Comparison of ENCODE assay signal across 16 mouse cellular contexts in genomic region chr17:31383320-31383719, GRCm38 (mm10). TPM values are rescaled to one million over a fixed set of nuclear protein-coding genes. Genes with fewer than 3 reads are reported as not detected.
DNase-seq lines count a peak whose midpoint lies in the region; ATAC-seq and TF ChIP-seq lines count a peak whose summit lies in the region.
"Had no signal": no experiment of that assay in that cellular context is flagged by ENCODE, and none has a peak within 500 bp of the region (broad histone marks: within the 10 kb centered on the region; RNA-seq: fewer than 3 reads in every experiment).

No protein-coding gene starts in this region.

- peaks cover 15% of the 10 kb centered on the region; the same call in 1 of the 2 replicates for H3K4me1 ChIP-seq in kidney, adult 2 months (ENCODE audit: control insufficient read depth, insufficient read depth, low read length)
- H3K4me1 ChIP-seq in kidney, embryonic 15.5 days = peaks cover 58% of the 10 kb centered on the region
- 0 out of 2 replicates have a peak, but pooled peaks cover 4% of the 10 kb centered on the region for H3K4me1 ChIP-seq in stomach, postnatal 0 days (replicated peaks; ENCODE audit: control insufficient read depth, insufficient read depth)
- peaks cover 10% of the 10 kb centered on the region for H3K4me1 ChIP-seq in heart, adult 2 months (ENCODE audit: control insufficient read depth, insufficient read depth, low read length)

- H3K27me3 ChIP-seq in kidney, adult 2 months (replicated peaks; ENCODE audit: control insufficient read depth, insufficient read depth, low read length) = no peaks in the 10 kb centered on the region
- H3K27me3 ChIP-seq in kidney, embryonic 15.5 days = peaks cover 26% of the 10 kb centered on the region
- no peaks in the 10 kb centered on the region for H3K27me3 ChIP-seq in stomach, postnatal 0 days (ENCODE audit: control insufficient read depth, insufficient read depth, low read length)
- H3K27me3 ChIP-seq in heart, adult 2 months (ENCODE audit: control insufficient read depth, insufficient read depth, low read length) = no peaks in the 10 kb centered on the region
- H3K27me3 ChIP-seq: embryonic facial prominence, embryonic 15.5 days; limb, embryonic 15.5 days had no signal

- peak; percentile 50 for TF ChIP-seq CTCF in kidney, adult 2 months (conservative IDR thresholded peaks at IDR 0.05; ENCODE audit: insufficient read depth, insufficient read length, low read depth, low read length)
- peak; percentile 26 for TF ChIP-seq CTCF in stomach, postnatal 0 days (IDR thresholded peaks at IDR 0.05; ENCODE audit: low read depth)
- no peak for TF ChIP-seq CTCF in heart, adult 2 months (IDR thresholded peaks at IDR 0.05)

- TF ChIP-seq EP300 in stomach, postnatal 0 days (optimal IDR thresholded peaks at IDR 0.05) = no peak
- TF ChIP-seq EP300 in heart, adult 2 months (IDR thresholded peaks at IDR 0.05; ENCODE audit: insufficient read depth, low read depth, low read length) = no peak

- intact Hi-C loops in heart, adult 2 months (cut with DNase I) = loop anchor here (2.0 to 5.0 kb wide), 2 partner anchors 49 to 65 kb away; no protein-coding TSS in a partner anchor

- no peak overlapping the region for H3K27ac ChIP-seq in kidney, adult 2 months (ENCODE audit: insufficient read depth, low read depth, low read length)
- no peak overlapping the region for H3K27ac ChIP-seq in kidney, embryonic 15.5 days
- no peak overlapping the region for H3K27ac ChIP-seq in stomach, postnatal 0 days (replicated peaks)
- H3K27ac ChIP-seq in heart, adult 2 months = no peak overlapping the region
- H3K27ac ChIP-seq: embryonic facial prominence, embryonic 15.5 days; heart, embryonic 15.5 days; limb, embryonic 15.5 days had no signal

- no peaks in the 10 kb centered on the region for H3K79me2 ChIP-seq in heart, adult 2 months (replicated peaks; ENCODE audit: control insufficient read depth, insufficient read depth, low read length)

- 36% methylated on average over 6 of the region's 6 CpGs for WGBS in kidney, adult 2 months
- WGBS in kidney, embryonic 15.5 days = 67% methylated on average over 6 of the region's 6 CpGs
- 55% methylated on average over 6 of the region's 6 CpGs for WGBS in stomach, postnatal 0 days
- 70% methylated on average over 6 of the region's 6 CpGs for WGBS in heart, adult 2 months

- H3K9ac ChIP-seq in kidney, embryonic 15.5 days = no peak overlapping the region
- no peak overlapping the region for H3K9ac ChIP-seq in stomach, postnatal 0 days (ENCODE audit: low read length)
- H3K9ac ChIP-seq in heart, adult 2 months (ENCODE audit: low read depth, low read length) = no peak overlapping the region
- H3K9ac ChIP-seq: embryonic facial prominence, embryonic 15.5 days; heart, embryonic 15.5 days; limb, embryonic 15.5 days had no signal

- no peak for ATAC-seq in kidney, embryonic 15.5 days (replicated peaks; ENCODE audit: low FRiP score)
- peak; percentile 18; the same call in 1 of the 2 replicates for ATAC-seq in stomach, postnatal 0 days (ENCODE audit: low FRiP score, low TSS enrichment)
- ATAC-seq: inflammation-experienced regulatory T-cells, adult 6 months; midbrain, embryonic 16.5 days had no signal

- H3K36me3 ChIP-seq in kidney, adult 2 months (ENCODE audit: control insufficient read depth, insufficient read depth, low read length) = no peaks in the 10 kb centered on the region
- no peaks in the 10 kb centered on the region for H3K36me3 ChIP-seq in kidney, embryonic 15.5 days
- H3K36me3 ChIP-seq in stomach, postnatal 0 days (ENCODE audit: control insufficient read depth, insufficient read depth, low read length) = no peaks in the 10 kb centered on the region
- H3K36me3 ChIP-seq in heart, adult 2 months (ENCODE audit: control insufficient read depth, insufficient read depth, low read length) = no peaks in the 10 kb centered on the region
- H3K36me3 ChIP-seq: embryonic facial prominence, embryonic 15.5 days; heart, embryonic 15.5 days; limb, embryonic 15.5 days had no signal

- H3K9me3 ChIP-seq in kidney, embryonic 15.5 days (replicated peaks) = no peaks in the 10 kb centered on the region
- no peaks in the 10 kb centered on the region for H3K9me3 ChIP-seq in stomach, postnatal 0 days (ENCODE audit: control insufficient read depth, low read length)
- H3K9me3 ChIP-seq: embryonic facial prominence, embryonic 15.5 days; heart, embryonic 15.5 days; limb, embryonic 15.5 days had no signal

- H3K4me2 ChIP-seq in kidney, embryonic 15.5 days = no peak overlapping the region
- no peak overlapping the region for H3K4me2 ChIP-seq in stomach, postnatal 0 days (replicated peaks; ENCODE audit: low read depth)
- H3K4me2 ChIP-seq: embryonic facial prominence, embryonic 15.5 days; heart, embryonic 15.5 days; limb, embryonic 15.5 days had no signal

- peak; percentile 23 for DNase-seq in adrenal gland, postnatal 10 days
- DNase-seq in adrenal gland, postnatal 14 days = no peak
- peak; percentile 86 for DNase-seq in kidney, adult 2 months
- DNase-seq in kidney, postnatal 25 days = peak; percentile 81 to 87
- peak; percentile 40 for DNase-seq in stomach, postnatal 0 days (ENCODE audit: low spot score)
- no peak for DNase-seq in heart, adult 2 months
- no peak for DNase-seq in right cerebral cortex, postnatal 25 days
- DNase-seq: heart, adult 11 months; right cerebral cortex, postnatal 14 days; thymus, adult 18-20 months had no signal

- TF ChIP-seq POLR2A in kidney, adult 2 months (IDR thresholded peaks at IDR 0.05; ENCODE audit: low read depth, low read length) = no peak
- TF ChIP-seq POLR2A in heart, adult 2 months (IDR thresholded peaks at IDR 0.05; ENCODE audit: insufficient read depth, low read depth, low read length) = no peak

- no peak overlapping the region for H3K4me3 ChIP-seq in kidney, adult 2 months (ENCODE audit: insufficient read depth, low read depth, low read length)
- H3K4me3 ChIP-seq in kidney, embryonic 15.5 days (replicated peaks) = no peak overlapping the region
- no peak overlapping the region for H3K4me3 ChIP-seq in stomach, postnatal 0 days (ENCODE audit: low read depth, low read length)
- no peak overlapping the region for H3K4me3 ChIP-seq in heart, adult 2 months
- H3K4me3 ChIP-seq: embryonic facial prominence, embryonic 15.5 days; heart, embryonic 15.5 days; limb, embryonic 15.5 days had no signal

RNA-seq across cellular contexts. Expression of gene Pde9a, which starts 2.7 kb away (rescaled TPM):
- 10 to 100 TPM in 1 of 2 experiments, 1 to 10 TPM in 1; 7.9 to 12.7 TPM for total RNA-seq in adrenal gland, postnatal 10 days (2021)
- total RNA-seq in adrenal gland, postnatal 14 days (2021) = 5.2 and 8.5 TPM in 2 replicates
- 74.3 and 106 TPM in 2 replicates for polyA plus RNA-seq in kidney, adult 2 months (2012; rRNA removed)
- polyA plus RNA-seq in kidney, embryonic 15.5 days (2015; fragmentation: Nextera tagmentation; extraction: Ambion mirVana) = 27.6 and 34.9 TPM in 2 replicates
- 11.6 and 12.1 TPM in 2 replicates for polyA plus RNA-seq in stomach, postnatal 0 days (2015; fragmentation: Nextera tagmentation; extraction: Ambion mirVana)
- 1 to 10 TPM; 3.2 to 4.0 TPM for total RNA-seq in heart, adult 2 months (2021)
- polyA plus RNA-seq in heart, adult 2 months (2012; rRNA removed) = 10.4 and 12.1 TPM in 2 replicates
- polyA plus RNA-seq: inflammation-experienced regulatory T-cells, adult 6 months had no signal

Comparison
In these comparisons a context has a peak if more than half of its experiments do, and no peak if none do; other contexts are left out.
1. DNase-seq: peak in adrenal gland, postnatal 10 days (single experiment), kidney, adult 2 months (single experiment), kidney, postnatal 25 days (2 of 2) and stomach, postnatal 0 days (single experiment); none in adrenal gland, postnatal 14 days (single experiment), heart, adult 2 months (0 of 2) and right cerebral cortex, postnatal 25 days (single experiment).